Mouse (Mus musculus) midbrain, embryonic 16.5 days (tissue): Measurements from ENCODE around the gene Kndc1. TPM values are rescaled to one million over a fixed set of nuclear protein-coding genes. Genes with fewer than 3 reads are reported as not detected.

Experiments
- ATAC-seq: fragments of 200-750 bp; cut with Nextera tagmentation; 2 replicates; pipeline ENCODE4 v1.8.0; 2017; ENCODE audit warnings: moderate TSS enrichment
- H3K27ac ChIP-seq: fragments of 300-500 bp; sonication (generic); 2 replicates; pipeline ENCODE4 v1.5.1; 2014; ENCODE audit warnings: mild to moderate bottlenecking, low read length, mixed read lengths
- H3K27me3 ChIP-seq: fragments of 300-500 bp; sonication (generic); 2 replicates; pipeline ENCODE4 v1.6.1; 2014; ENCODE audit warnings: low read depth, low read length, mixed read lengths; ENCODE audit not compliant: control insufficient read depth, insufficient read depth
- H3K36me3 ChIP-seq: fragments of 300-500 bp; sonication (generic); 2 replicates; pipeline ENCODE4 v1.6.1; 2014; ENCODE audit warnings: mild to moderate bottlenecking, low read length, moderate library complexity, mixed read lengths; ENCODE audit not compliant: control insufficient read depth, insufficient read depth
- H3K4me1 ChIP-seq: fragments of 300-500 bp; sonication (generic); 2 replicates; pipeline ENCODE4 v1.6.1; 2014; ENCODE audit warnings: mild to moderate bottlenecking, low read length, mixed read lengths; ENCODE audit not compliant: control insufficient read depth, insufficient read depth
- H3K4me2 ChIP-seq: fragments of 300-500 bp; sonication (generic); 2 replicates; pipeline ENCODE4 v1.6.1; 2014; ENCODE audit warnings: mild to moderate bottlenecking, low read length, mixed read lengths
- H3K4me3 ChIP-seq: fragments of 300-500 bp; sonication (generic); 2 replicates; pipeline ENCODE4 v1.5.1; 2014; ENCODE audit warnings: low read depth, mild to moderate bottlenecking, low read length, moderate library complexity, mixed read lengths
- H3K9ac ChIP-seq: fragments of 300-500 bp; sonication (generic); 2 replicates; pipeline ENCODE4 v1.6.1; 2014; ENCODE audit warnings: low read depth, low read length, mixed read lengths
- H3K9me3 ChIP-seq: fragments of 300-500 bp; sonication (generic); replicated peaks from 2 replicates; pipeline ENCODE4 v1.6.1; 2014; ENCODE audit warnings: mild to moderate bottlenecking, low read length, mixed read lengths; ENCODE audit not compliant: control insufficient read depth, poor library complexity, severe bottlenecking
- WGBS: fragments of 180-500 bp; shearing (Covaris S2); extraction: QIAGEN DNeasy Blood & Tissue Kit; methylation state at CpG from one replicate; pipeline ENCODE4 v1.1.7; 2014; 5-methylcytosine and 5-hydroxymethylcytosine counted together
- polyA plus RNA-seq: library from polyadenylated mRNA; unstranded; fragments of >200 nt; fragmentation: Nextera tagmentation; extraction: Ambion mirVana; gene quantifications from 2 replicates; pipeline ENCODE4 v1.2.1, GENCODE M21; 2015

Kndc1 gene
- polyA plus RNA-seq, 1 experiment from 2014 or later: 23.6 TPM

DNA sequence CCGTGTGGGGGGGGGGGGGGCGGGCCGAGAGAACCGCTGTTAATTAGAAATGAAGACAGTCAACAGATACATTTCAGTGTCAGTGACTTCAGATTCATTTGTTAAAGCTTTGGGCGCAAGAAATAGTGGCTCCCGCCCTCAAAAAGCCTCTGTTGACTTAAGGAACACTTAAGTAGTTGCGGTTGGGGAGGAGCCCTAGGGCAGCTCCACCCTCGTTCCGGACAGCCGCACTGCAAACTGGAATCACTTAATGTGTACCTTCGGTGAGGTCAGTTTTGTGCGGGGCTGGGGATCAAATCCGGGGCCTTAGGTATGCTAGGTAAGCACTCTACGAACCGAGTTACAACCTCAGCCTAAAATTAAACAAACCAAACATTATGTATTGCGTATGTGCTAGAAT is 56.6 kb downstream of the Kndc1 start:
- ATAC-seq: no peak
- H3K4me3 ChIP-seq: peak overlapping the region; percentile 29
- H3K9me3 ChIP-seq: no peaks in the 10 kb centered on the region
- WGBS: 9% methylated on average over 13 of the region's 16 CpGs
- no peak overlapping the region for H3K9ac ChIP-seq
- H3K27me3 ChIP-seq: peaks cover 50% of the 10 kb centered on the region
- peak overlapping the region; percentile 78 for H3K4me2 ChIP-seq
- no peak overlapping the region for H3K27ac ChIP-seq
- H3K4me1 ChIP-seq: peaks cover 12% of the 10 kb centered on the region
- no peaks in the 10 kb centered on the region for H3K36me3 ChIP-seq

DNA sequence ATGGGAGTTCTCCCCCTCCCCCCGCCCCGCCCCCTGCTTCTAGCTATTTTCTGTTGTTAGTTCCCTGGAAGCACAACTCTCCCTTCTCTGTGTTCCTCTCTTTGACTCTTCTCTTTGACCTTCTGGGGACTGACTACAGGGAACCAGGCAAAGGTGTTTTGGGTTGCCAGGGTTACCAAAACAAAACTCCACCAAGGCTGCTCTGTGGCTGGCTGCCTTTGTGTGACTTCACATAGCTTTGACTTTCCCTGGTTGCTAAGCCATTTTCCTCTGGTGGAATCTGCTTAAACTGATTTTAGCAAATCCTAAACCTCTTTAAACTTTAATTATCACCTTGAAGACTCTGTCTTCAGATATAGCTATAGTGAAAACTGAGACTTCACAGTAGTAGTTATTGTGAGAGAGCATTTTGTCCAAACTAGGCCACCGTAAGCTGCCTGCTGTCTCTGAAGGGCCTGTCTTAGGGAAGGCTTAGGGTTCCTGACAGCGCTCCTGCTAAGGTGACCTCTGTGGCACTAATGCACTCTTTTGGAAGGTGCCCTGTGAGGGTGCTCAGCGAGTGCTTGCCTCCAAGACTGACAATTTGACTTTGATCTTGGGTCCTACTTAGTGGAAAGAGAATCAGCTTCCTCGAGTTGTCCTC is 57.6 kb downstream of the Kndc1 start:
- no peak for ATAC-seq
- H3K36me3 ChIP-seq: no peaks in the 10 kb centered on the region
- no peak overlapping the region for H3K27ac ChIP-seq
- peaks cover 12% of the 10 kb centered on the region for H3K4me1 ChIP-seq
- WGBS: 42% methylated on average over 6 of the region's 6 CpGs
- H3K9ac ChIP-seq: no peak overlapping the region
- no peak overlapping the region for H3K4me3 ChIP-seq
- H3K27me3 ChIP-seq: peaks cover 44% of the 10 kb centered on the region
- no peaks in the 10 kb centered on the region for H3K9me3 ChIP-seq
- H3K4me2 ChIP-seq: no peak overlapping the region

DNA sequence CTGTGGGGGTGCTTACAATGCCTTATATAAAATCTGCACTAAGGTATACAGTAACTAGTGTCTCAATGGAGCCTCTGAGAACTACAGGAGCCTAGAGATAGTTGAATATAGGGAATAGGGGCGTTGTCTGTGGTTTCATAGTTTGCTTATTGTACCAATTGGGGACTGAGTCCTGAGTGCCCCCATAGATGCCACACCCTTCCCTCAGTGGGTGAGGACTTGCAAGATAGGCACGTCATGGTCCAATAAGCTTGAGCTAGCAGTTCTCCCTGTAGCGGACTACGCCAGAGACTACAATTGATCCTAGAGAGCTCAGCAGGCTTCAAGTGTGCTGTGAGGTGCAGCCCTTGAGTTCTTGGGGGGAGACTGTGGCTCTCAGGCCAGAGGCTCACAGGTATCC is 61.0 kb downstream of the Kndc1 start:
- H3K36me3 ChIP-seq: no peaks in the 10 kb centered on the region
- H3K4me2 ChIP-seq: no peak overlapping the region
- no peak for ATAC-seq
- H3K27me3 ChIP-seq: peaks cover 15% of the 10 kb centered on the region
- H3K9ac ChIP-seq: no peak overlapping the region
- no peak overlapping the region for H3K27ac ChIP-seq
- H3K4me3 ChIP-seq: no peak overlapping the region
- 77% methylated on average over 4 of the region's 4 CpGs for WGBS
- no peaks in the 10 kb centered on the region for H3K9me3 ChIP-seq
- H3K4me1 ChIP-seq: peaks cover 6% of the 10 kb centered on the region

DNA sequence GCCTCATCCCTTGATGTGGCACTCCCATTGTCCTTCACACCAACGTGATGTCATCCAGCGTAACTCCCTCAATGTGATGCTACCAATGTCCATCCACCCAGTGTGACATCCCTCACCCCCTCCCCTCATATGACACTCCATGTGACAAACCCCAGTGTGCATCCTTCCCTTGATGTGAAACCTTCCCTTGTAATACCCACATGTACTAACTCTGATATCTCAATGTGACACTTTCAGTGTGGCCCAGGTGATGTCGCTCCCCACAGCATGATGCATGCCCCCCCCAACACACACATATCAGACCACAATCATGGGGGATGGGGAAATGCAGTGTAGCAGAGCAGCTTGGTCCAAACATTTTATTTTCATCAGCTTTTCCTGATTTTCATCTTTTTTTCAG is 62.2 kb downstream of the Kndc1 start:
- Histone ChIP-seq H3K9me3 (no peaks in the 10 kb centered on the region), H3K27ac (no peak overlapping the region), H3K9ac (no peak overlapping the region), H3K4me2 (no peak overlapping the region), H3K36me3 (no peaks in the 10 kb centered on the region), H3K27me3 (peaks cover 10% of the 10 kb centered on the region), H3K4me3 (no peak overlapping the region), H3K4me1 (no peaks in the 10 kb centered on the region)
- ATAC-seq: no peak
- WGBS: 78% methylated on average over 3 of the region's 3 CpGs

DNA sequence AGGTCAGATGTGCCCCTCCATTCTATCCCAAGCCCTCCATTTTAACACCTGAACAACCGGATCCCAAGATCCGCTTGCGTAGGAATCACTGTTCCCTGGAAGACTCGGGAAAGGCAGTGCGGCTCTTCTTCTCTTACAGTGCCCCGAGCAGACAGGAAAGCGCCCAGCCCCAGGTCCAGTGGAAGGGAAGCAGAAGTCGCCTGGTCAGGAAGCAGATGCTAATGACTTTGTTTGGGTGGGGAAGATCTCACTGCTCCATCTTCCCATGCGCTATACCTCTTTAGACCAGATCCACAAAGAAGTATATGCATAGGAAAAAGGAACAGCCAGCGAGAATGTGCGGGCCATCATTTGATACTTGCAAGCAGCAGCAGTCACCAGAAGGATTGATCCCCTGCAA is 62.9 kb downstream of the Kndc1 start:
- no peak overlapping the region for H3K4me3 ChIP-seq
- H3K27ac ChIP-seq: no peak overlapping the region
- H3K4me1 ChIP-seq: no peaks in the 10 kb centered on the region
- no peak overlapping the region for H3K4me2 ChIP-seq
- 67% methylated on average over 11 of the region's 11 CpGs for WGBS
- no peak overlapping the region for H3K9ac ChIP-seq
- no peaks in the 10 kb centered on the region for H3K36me3 ChIP-seq
- no peak for ATAC-seq
- H3K9me3 ChIP-seq: no peaks in the 10 kb centered on the region
- peaks cover 3% of the 10 kb centered on the region; the same call in 1 of the 2 replicates for H3K27me3 ChIP-seq

DNA sequence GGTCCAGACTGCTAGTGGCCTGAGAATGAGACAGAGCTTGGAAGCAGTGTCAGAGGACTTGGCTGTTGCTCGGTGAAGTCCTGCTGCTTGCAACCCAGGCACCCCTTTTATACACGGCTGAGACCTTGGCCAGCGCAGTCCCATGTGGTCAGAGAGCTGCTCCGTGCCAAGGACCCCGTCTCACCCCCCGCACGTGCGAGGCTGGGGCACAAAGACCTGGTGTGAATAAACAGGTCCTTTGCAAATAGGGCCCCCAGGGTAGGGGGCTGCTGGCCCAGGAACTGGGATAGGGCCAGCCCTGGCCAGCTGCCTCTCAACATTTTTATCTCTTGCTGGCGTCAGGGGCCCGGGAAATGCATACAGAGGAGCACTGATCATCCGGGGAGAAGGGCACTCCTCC is 63.5 kb downstream of the Kndc1 start:
- Histone ChIP-seq H3K27me3 (peaks cover 3% of the 10 kb centered on the region; the same call in 1 of the 2 replicates), H3K4me3 (no peak overlapping the region), H3K9me3 (no peaks in the 10 kb centered on the region), H3K4me1 (no peaks in the 10 kb centered on the region), H3K27ac (no peak overlapping the region), H3K4me2 (no peak overlapping the region), H3K36me3 (no peaks in the 10 kb centered on the region), H3K9ac (no peak overlapping the region)
- WGBS: 27% methylated on average over 11 of the region's 11 CpGs
- ATAC-seq: peak; percentile 56

DNA sequence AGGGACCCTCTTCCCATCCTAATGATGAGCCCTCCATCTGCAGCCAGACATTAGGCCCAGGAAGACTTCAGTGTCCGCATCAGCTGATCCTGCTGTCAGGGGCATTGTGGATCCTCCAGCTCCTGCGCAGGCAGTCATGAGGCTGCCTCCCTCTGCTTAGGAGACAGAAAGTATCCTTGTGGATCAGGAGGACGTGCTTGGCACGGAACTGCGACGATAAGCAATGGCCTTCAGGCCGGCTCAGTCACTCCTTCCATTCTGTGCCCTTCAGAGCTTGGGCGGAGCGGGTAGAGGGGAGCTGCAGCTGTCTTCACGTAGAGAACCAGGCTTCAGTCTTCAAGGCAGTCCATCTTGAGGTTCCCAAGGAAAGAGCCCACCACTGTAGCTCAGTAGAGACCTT is 66.6 kb downstream of the Kndc1 start:
- no peaks in the 10 kb centered on the region for H3K4me1 ChIP-seq
- H3K4me3 ChIP-seq: no peak overlapping the region
- no peak overlapping the region for H3K9ac ChIP-seq
- H3K9me3 ChIP-seq: no peaks in the 10 kb centered on the region
- H3K4me2 ChIP-seq: no peak overlapping the region
- WGBS: 89% methylated on average over 10 of the region's 10 CpGs
- ATAC-seq: no peak
- H3K27me3 ChIP-seq: peaks cover under 1% of the 10 kb centered on the region; the same call in 1 of the 2 replicates
- H3K27ac ChIP-seq: no peak overlapping the region
- no peaks in the 10 kb centered on the region for H3K36me3 ChIP-seq

DNA sequence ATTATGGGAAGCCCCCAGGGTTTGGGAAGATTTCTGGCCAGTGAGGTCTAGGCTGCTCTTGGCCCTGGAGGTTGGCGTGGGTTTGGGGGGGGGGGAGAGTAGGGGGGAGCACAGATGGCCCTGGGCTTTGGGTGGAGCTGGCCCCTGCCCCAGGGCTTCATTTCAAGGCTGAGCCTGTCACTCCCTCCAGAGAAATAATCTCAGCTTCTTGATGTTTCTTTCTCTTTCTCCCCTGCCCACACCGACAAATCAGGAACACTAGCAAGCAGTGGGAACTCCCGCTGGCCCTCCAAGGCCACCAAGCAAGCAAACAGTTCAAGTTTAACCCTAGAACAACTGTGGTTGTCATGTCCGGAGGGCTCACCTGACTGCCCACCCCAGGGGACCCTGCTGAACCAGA is 69.3 kb downstream of the Kndc1 start:
- H3K9ac ChIP-seq: no peak overlapping the region
- WGBS: 62% methylated on average over 4 of the region's 4 CpGs
- H3K4me3 ChIP-seq: no peak overlapping the region
- H3K4me1 ChIP-seq: no peaks in the 10 kb centered on the region
- H3K27ac ChIP-seq: no peak overlapping the region
- H3K27me3 ChIP-seq: no peaks in the 10 kb centered on the region
- no peaks in the 10 kb centered on the region for H3K36me3 ChIP-seq
- no peak for ATAC-seq
- H3K4me2 ChIP-seq: no peak overlapping the region
- no peaks in the 10 kb centered on the region for H3K9me3 ChIP-seq

DNA sequence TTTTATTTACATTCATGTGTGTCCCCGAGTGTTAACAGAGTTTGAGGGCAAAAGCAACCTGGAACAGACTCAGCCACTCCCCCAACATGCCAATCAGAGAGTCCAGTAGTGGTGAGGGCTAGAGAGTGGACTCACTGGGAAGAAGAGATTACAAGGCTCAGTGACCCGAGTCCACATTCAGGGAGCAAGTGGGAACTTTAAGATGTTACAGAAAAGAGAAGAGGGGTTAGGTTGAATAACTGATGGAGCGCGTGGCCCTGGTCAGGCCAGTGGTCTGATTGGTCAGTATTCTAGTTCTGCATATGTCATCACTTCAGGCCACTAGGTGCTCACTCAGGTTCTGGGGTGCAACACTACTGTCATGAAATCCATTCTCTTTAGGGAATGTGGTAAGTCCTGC is 72.7 kb downstream of the Kndc1 start:
- H3K27ac ChIP-seq: no peak overlapping the region
- no peaks in the 10 kb centered on the region for H3K4me1 ChIP-seq
- no peaks in the 10 kb centered on the region for H3K36me3 ChIP-seq
- no peaks in the 10 kb centered on the region for H3K27me3 ChIP-seq
- no peak overlapping the region for H3K4me2 ChIP-seq
- no peak overlapping the region for H3K4me3 ChIP-seq
- ATAC-seq: no peak
- WGBS: 4% methylated on average over 4 of the region's 4 CpGs
- H3K9me3 ChIP-seq: no peaks in the 10 kb centered on the region
- no peak overlapping the region for H3K9ac ChIP-seq
